Mouse (Mus musculus): Measurements from ENCODE around the gene Gm10073. TPM values are rescaled to one million over a fixed set of nuclear protein-coding genes. Genes with fewer than 3 reads are reported as not detected.

Gene Gm10073
- polyA plus RNA-seq, 2 experiments from 2014 or later, result 22.4 to 46.0 TPM

GRCm38 (mm10) chr8:106548366-106548936, 24.8 kb downstream of the Gm10073 start:
- ATAC-seq, result no peak

- ATAC-seq, result no peak
These were observed 26.5 kb downstream of the Gm10073 start for GRCm38 (mm10) chr8:106546746-106547145.

GRCm38 (mm10) chr8:106545149-106545548, 28.1 kb downstream of the Gm10073 start:
- ATAC-seq, result no peak

- ATAC-seq, result no peak
These were observed 30.2 kb downstream of the Gm10073 start for GRCm38 (mm10) chr8:106543043-106543442.

GRCm38 (mm10) chr8:106541002-106541401, 32.3 kb downstream of the Gm10073 start:
- no peak for ATAC-seq

GRCm38 (mm10) chr8:106539193-106539592, 34.1 kb downstream of the Gm10073 start:
- ATAC-seq, result no peak

- no peak for ATAC-seq
These were observed 37.8 kb downstream of the Gm10073 start for GRCm38 (mm10) chr8:106535448-106535847.

- ATAC-seq, result peak; percentile 37
These were observed 38.8 kb downstream of the Gm10073 start for GRCm38 (mm10) chr8:106534449-106534848.

- ATAC-seq, result no peak
These were observed 39.6 kb downstream of the Gm10073 start for GRCm38 (mm10) chr8:106533709-106534108.

GRCm38 (mm10) chr8:106530566-106530965, 42.7 kb downstream of the Gm10073 start:
- no peak for ATAC-seq

- no peak for ATAC-seq
These were observed 43.3 kb downstream of the Gm10073 start for GRCm38 (mm10) chr8:106529885-106530482.

- no peak for ATAC-seq
These were observed 44.5 kb downstream of the Gm10073 start for GRCm38 (mm10) chr8:106528596-106529249.

GRCm38 (mm10) chr8:106527241-106528036, 45.8 kb downstream of the Gm10073 start:
- no peak for ATAC-seq

GRCm38 (mm10) chr8:106526725-106527124, 46.5 kb downstream of the Gm10073 start:
- no peak for ATAC-seq

Other genes with a start within 250 kb of the Gm10073 start
- gene Smpd3, start 235.5 kb downstream of the Gm10073 start, polyA plus RNA-seq (2017; shearing (Covaris generic)), result under 1 TPM in 1 of 2 experiments, not detected in 1; 0.07 TPM
- 1 to 10 TPM; 4.1 to 6.1 TPM for gene Zfp90, start 158.1 kb downstream of the Gm10073 start, polyA plus RNA-seq (2017; shearing (Covaris generic))
- gene 6030452D12Rik, start 72.9 kb downstream of the Gm10073 start, polyA plus RNA-seq (2017; shearing (Covaris generic)), result not detected
- gene Cdh3, start 62.6 kb downstream of the Gm10073 start, polyA plus RNA-seq (2017; shearing (Covaris generic)), result not detected
- gene Cdh1, start 29.9 kb upstream of the Gm10073 start, polyA plus RNA-seq (2017; shearing (Covaris generic)), result under 1 TPM; 0.56 to 0.81 TPM
- gene Tango6, start 109.6 kb upstream of the Gm10073 start, polyA plus RNA-seq (2017; shearing (Covaris generic)), result 10 to 100 TPM in 1 of 2 experiments, 1 to 10 TPM in 1; 8.6 to 16.3 TPM

All from CD4-positive, CD25-positive, alpha-beta regulatory T cell, adult 4 months (primary cell).